Mouse (Mus musculus) 416B (cell line): Measurements from ENCODE around the gene Gatad2a.
A peak's percentile ranks its signal among the peaks of the same experiment; 100 is the strongest.

Source experiments
- DNase-seq: peaks from one replicate; pipeline ENCODE4 v3.0.0; 2011; ENCODE audit warnings: low read depth

Gatad2a gene

DNA sequence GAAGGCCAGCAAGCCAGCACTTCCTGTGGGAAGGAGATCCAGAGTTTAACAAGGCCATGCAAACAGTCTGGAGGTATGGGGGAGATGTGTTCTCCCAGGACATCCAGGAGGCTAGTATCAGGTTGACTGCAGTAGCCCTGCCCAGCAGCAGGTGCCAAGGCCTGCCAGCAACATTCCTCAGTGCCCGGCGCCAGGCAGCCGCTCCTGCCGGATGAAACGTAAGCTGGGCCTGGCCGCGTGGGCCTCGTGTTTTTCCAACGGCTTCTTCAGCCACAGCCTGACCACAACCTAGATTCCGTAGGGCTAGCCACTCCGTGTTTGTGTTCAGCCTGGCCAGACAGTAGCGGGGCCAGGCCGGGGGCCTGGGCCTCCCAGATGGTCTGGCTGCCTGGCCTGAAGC is 121.5 kb downstream of the Gatad2a start:
- DNase-seq = no peak

DNA sequence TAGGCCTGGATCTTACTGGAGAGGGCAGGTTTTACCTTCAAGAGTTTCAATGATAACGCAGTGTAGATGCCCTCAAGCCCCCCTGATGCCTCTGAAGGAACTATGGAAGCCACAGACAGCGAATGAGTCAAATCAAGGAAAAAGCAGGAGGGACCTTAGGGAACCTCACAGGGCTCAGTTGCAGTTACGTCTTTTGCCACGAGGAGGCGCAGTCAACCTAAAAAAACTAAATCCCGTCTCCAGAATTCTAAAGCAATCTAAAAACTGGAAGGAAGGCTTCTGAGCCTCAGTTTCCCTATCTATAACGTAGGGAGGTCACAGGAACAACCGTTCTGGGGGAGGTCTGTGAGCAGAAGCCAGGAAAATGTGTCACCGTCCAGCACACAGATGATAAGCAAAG is 122.0 kb downstream of the Gatad2a start:
- peak; percentile 69 for DNase-seq

DNA sequence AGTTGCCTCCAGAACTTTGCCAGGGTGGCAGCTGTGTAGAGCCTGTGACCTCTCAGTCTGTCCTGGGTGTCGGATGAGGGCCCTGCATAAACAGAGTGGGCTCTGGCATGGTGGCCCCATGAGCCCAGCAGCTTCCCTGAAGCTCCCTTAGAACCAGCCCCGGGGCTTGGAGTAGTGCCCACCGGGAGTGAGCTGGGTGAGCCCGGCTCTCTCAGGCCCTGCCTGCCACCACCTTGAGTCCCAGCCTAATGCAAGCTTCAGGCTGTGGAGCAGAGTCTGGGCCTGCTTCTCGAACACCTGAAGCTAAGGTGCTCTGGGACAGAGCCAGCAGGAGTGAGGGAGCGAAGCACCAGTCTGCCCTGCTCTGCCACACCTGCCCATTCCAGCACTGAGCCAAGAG is 125.3 kb downstream of the Gatad2a start:
- DNase-seq = no peak

DNA sequence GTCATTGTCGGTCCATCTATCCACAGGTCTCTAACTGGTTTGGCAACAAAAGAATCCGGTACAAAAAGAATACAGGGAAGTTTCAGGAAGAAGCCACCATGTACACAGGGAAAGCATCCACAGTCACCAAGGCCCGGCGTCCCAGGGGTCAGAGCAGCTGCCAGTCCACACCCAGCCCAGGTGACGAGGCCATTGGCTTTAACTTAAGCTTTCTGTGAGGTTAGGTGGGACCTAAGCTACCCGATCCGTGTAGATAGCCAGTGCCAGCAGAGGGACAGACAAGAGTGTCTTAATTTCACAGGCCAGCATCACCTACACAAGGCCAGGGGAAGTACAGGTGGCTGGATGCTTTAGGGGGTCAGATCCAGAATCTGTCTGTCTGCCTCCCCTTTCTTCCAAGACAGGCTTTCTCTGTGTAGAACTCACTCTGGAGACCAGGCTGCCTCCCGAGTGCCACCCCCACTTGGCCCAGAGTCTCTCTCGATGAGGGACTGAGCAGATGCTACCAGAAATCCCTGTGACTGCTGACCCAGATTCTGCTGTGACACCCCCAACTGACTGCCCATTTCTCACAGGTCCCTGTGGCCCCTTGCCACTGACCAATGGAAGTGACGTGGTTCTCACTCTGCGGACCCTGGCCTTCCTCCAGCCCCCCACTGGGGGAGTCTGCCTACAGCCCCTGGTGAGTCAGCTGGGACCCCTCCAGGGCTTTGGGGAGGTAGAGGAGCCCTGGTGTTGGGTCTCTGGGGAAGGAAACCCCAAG is 126.0 kb downstream of the Gatad2a start:
- DNase-seq = no peak

DNA sequence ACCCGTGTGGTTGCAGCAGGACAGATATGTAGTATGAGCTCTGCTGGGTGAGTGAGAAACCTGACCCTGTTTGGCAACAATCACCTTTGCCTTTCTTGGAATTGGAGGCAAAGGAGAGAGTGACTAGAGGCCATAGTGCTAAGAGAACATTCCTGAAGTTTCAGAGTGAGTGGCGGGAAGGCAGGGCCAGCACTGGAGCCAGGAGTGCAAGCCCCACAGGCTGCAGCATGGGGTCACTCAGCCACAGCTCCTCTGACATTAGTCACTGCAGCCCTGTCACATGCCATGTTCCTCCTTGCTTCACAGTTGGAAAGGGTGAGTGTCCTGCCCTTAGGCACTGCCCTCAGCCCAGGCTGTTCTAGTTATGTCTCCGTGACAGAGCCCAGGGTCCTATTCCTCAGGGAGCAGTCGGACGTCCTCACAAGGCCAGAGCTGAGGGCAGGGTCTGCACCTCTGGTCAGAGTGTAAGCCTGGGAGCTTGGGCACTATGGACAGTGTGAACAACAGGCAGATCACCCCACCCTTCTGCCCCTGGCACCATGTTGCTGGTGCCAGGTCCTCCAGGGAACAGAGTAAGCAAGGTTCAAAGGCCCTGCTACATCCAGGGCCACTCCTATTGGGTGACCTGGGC is 128.4 kb downstream of the Gatad2a start:
- no peak for DNase-seq

DNA sequence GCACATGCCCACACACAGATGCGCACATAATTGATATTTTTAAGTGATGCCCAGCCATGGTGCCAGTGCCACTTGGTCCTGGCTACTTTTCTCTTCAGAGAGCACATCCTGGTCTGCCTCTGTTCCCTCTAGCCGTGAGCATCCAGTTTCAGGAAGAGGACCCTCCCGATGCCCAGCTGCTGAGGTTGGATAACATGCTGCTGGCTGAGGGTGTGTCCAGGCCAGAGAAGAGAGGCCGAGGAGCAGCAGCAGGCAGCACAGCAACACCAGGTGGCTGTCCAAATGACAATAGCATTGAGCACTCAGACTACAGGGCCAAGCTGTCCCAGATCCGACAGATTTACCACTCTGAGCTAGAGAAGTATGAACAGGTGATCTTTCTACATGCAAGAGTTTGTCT is 132.0 kb downstream of the Gatad2a start:
- DNase-seq = no peak

DNA sequence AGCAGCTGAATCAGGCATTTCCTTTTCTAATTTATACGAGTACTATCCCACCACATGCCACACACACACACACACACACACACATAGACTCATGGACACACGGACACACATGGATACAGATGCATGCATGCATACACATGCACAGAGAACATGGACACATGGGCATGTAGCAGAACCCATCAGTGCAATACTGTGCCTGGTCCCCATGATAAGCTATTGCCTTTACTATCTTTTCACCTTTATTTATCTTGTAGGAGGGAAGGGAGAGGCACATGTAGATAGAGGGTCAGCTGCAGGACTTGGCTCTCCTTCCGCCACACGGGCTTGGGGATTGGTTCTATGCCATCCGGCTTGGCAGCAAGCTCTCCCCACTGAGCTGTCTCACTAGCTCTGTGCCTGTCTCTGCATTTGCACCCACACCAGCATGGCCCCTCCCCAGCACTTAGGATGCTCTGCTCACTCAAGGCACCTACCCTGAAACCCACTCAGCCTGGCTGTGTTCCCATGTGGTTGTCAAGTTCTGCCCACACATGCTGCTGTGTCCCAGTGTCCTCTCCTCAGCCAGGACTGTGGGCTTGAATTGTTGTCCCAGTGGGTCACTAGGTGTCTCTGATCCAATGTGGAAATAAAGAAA is 132.7 kb downstream of the Gatad2a start:
- no peak for DNase-seq

DNA sequence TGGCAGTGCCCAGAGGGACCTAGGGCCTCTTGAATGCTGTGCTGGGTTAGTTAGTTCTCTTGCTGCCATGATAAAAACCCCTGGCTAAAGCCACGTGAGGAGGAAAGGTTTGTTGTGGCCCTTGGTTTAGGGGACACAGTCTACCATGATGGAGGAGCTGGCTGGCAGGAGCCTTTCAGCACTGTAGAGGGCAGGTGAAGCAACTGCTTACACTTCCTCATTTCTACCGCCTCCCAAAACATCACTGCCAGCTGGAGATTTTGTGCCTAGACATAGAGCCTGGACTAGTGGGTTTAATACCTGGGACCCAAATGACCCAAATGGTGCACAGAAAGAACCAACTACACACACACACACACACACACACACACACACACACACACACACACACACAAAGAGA is 134.9 kb downstream of the Gatad2a start:
- peak; percentile 13 for DNase-seq

DNA sequence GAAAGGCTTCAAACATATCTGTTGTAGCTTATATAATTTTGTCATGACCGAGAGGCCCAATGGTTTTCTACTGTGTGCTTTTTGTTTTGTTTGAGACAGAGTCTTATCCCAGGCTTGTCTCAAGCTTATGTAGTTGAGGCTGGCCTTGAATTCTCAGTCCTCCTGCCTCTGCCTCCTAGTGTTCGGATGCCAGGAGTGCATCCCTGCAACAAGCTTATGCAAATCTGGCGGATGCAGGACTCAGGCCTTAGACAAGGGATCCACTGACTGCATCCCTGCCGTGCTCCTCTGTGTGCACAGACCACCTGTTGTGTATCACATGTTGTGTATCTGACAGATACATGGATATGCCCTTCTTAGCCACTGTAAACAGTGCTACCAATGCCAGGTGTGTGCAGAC is 135.4 kb downstream of the Gatad2a start:
- peak; percentile 37 for DNase-seq
